Mouse (Mus musculus): ENCODE data around the gene Cox10. TPM values are rescaled to one million over a fixed set of nuclear protein-coding genes. Genes with fewer than 3 reads are reported as not detected.

Gene Cox10
- total and polyA plus RNA-seq, 2 experiments from 2014 or later = 14.3 to 31.0 TPM

DNA sequence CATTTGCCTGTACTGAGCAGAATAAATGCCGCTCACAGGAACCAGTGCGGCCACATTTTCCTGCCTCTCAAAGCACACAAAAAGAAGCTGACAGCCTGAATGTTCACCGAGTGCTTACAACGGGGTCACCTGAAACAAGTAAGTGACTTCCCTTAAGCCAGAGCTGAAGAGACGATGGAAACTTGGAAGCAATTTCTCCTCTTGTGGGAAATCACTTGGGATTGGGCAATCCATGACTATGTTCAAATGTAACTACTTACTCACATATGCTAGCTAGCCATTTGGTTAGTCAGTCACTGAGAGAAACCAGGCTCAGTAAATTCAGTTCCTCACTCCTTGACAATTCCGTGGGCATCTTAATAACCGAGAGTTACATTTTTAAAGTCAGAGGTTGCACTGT is 43.0 kb downstream of the Cox10 start:
- no peak overlapping the region for H3K4me3 ChIP-seq (ENCODE audit: low read depth, low read length)
- H3K9me3 ChIP-seq (ENCODE audit: low read length) = no peaks in the 10 kb centered on the region
- TF ChIP-seq CTCF (IDR thresholded peaks at IDR 0.05; ENCODE audit: low read depth) = no peak
- H3K4me2 ChIP-seq (ENCODE audit: low read depth) = no peak overlapping the region
- DNase-seq (no peak), ATAC-seq (no peak)
- no peaks in the 10 kb centered on the region for H3K36me3 ChIP-seq (ENCODE audit: insufficient read depth)
- no peak overlapping the region for H3K27ac ChIP-seq (ENCODE audit: low read depth, low read length)
- no peaks in the 10 kb centered on the region for H3K27me3 ChIP-seq (ENCODE audit: insufficient read depth, low read length)
- no peak overlapping the region for H3K9ac ChIP-seq
- 87% methylated on average over 7 of the region's 7 CpGs for WGBS
- no peaks in the 10 kb centered on the region for H3K4me1 ChIP-seq (ENCODE audit: insufficient read depth)

DNA sequence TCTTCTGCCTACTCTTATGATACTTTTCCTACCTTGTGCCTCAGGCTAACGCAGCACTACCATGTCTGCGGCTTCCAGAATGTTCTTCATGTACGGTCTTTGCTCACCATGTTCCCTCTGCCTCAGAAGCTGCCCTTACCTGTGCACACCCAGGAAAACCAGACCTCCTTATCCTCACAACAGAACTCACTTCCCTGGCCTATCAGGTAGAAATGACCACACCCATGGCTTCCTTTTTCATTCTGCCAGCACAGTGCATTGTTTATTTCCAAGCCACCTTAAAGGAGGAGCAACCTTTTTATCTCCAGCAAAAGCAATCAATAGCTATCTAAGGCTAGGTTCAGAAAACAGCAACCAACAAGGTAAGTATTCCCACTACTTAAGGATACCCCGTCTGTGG is 43.6 kb downstream of the Cox10 start:
- H3K4me1 ChIP-seq (ENCODE audit: insufficient read depth) = no peaks in the 10 kb centered on the region
- TF ChIP-seq CTCF (IDR thresholded peaks at IDR 0.05; ENCODE audit: low read depth) = no peak
- 93% methylated on average over 4 of the region's 4 CpGs for WGBS
- no peaks in the 10 kb centered on the region for H3K36me3 ChIP-seq (ENCODE audit: insufficient read depth)
- no peak overlapping the region for H3K4me2 ChIP-seq (ENCODE audit: low read depth)
- H3K9ac ChIP-seq = no peak overlapping the region
- H3K27me3 ChIP-seq (ENCODE audit: insufficient read depth, low read length) = no peaks in the 10 kb centered on the region
- no peak overlapping the region for H3K4me3 ChIP-seq (ENCODE audit: low read depth, low read length)
- H3K27ac ChIP-seq (ENCODE audit: low read depth, low read length) = no peak overlapping the region
- no peak for ATAC-seq
- DNase-seq = no peak
- no peaks in the 10 kb centered on the region for H3K9me3 ChIP-seq (ENCODE audit: low read length)

DNA sequence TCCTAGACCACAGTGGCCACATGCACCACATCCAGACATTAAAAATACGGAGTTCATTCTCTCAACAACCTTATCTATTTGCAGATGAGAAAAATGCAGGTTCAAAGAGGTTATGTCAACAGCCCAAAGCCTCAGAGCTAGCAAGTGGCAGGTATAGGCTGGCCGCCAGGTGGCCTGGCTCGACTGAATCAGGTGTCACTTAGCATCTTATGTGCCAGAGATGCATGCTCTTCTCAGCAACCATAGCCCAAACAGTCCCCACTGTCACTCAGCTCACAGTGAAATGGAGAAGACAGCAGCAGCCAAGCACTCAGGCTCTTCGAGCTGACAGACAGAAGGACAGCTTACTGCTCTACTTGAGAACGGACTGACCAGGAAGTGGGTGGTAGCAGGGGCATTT is 44.6 kb downstream of the Cox10 start:
- TF ChIP-seq CTCF (IDR thresholded peaks at IDR 0.05; ENCODE audit: low read depth) = no peak
- no peaks in the 10 kb centered on the region for H3K9me3 ChIP-seq (ENCODE audit: low read length)
- H3K4me2 ChIP-seq (ENCODE audit: low read depth) = no peak overlapping the region
- H3K27me3 ChIP-seq (ENCODE audit: insufficient read depth, low read length) = no peaks in the 10 kb centered on the region
- H3K36me3 ChIP-seq (ENCODE audit: insufficient read depth) = no peaks in the 10 kb centered on the region
- no peaks in the 10 kb centered on the region for H3K4me1 ChIP-seq (ENCODE audit: insufficient read depth)
- no peak for ATAC-seq
- DNase-seq = no peak
- H3K27ac ChIP-seq (ENCODE audit: low read depth, low read length) = no peak overlapping the region
- H3K9ac ChIP-seq = no peak overlapping the region
- H3K4me3 ChIP-seq (ENCODE audit: low read depth, low read length) = no peak overlapping the region
- 85% methylated on average over 5 of the region's 5 CpGs for WGBS

DNA sequence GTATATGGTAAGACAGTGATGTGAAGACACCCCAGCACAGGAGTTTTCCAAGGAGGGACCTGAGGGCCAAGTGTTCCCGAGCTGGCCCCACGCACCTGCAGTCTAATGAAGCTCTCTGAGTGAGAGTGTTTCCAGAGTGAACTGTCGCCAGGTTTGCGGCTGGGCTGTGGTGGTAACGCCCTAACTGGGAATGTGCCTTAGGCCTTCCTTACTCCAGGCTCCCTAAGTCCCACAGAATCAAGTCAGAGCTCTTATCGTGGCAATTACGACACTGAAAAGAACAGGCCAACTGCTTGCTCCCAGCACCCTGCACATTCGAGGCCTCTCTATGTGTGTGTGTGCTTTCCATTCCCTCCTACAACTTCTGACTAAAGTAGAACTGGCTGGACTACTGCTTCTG is 51.8 kb downstream of the Cox10 start:
- Histone ChIP-seq H3K27me3 (ENCODE audit: insufficient read depth, low read length) (no peaks in the 10 kb centered on the region), H3K36me3 (ENCODE audit: insufficient read depth) (no peaks in the 10 kb centered on the region), H3K9ac (no peak overlapping the region), H3K4me3 (ENCODE audit: low read depth, low read length) (no peak overlapping the region), H3K9me3 (ENCODE audit: low read length) (no peaks in the 10 kb centered on the region), H3K27ac (ENCODE audit: low read depth, low read length) (no peak overlapping the region), H3K4me1 (ENCODE audit: insufficient read depth) (peaks cover 5% of the 10 kb centered on the region; the same call in 1 of the 2 replicates), H3K4me2 (ENCODE audit: low read depth) (no peak overlapping the region)
- ATAC-seq = no peak
- no peak for TF ChIP-seq CTCF (IDR thresholded peaks at IDR 0.05; ENCODE audit: low read depth)
- DNase-seq = no peak
- WGBS = 85% methylated on average over 8 of the region's 8 CpGs

DNA sequence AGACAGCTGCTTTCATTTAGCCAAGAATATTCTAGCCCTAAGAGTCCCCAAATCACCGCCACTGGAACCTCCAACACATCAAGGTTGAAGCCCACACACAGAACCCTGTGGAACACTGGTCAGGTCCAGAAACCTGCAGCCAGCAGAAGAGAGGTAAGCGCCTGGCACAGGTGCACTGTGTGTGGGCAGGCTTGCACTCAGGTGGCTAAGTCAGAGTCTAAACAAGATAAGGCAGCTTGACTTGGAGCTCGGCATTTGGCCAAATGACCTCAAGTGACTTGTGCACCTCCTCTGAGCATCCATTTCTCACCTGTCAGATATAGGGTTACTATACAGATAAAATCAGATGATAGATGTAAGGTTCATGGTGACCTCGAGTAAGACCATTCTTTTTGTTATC is 53.4 kb downstream of the Cox10 start:
- Histone ChIP-seq H3K4me2 (ENCODE audit: low read depth) (no peak overlapping the region), H3K27me3 (ENCODE audit: insufficient read depth, low read length) (no peaks in the 10 kb centered on the region), H3K4me3 (ENCODE audit: low read depth, low read length) (no peak overlapping the region), H3K27ac (ENCODE audit: low read depth, low read length) (no peak overlapping the region), H3K9ac (no peak overlapping the region), H3K4me1 (ENCODE audit: insufficient read depth) (peaks cover 5% of the 10 kb centered on the region; the same call in 1 of the 2 replicates), H3K9me3 (ENCODE audit: low read length) (no peaks in the 10 kb centered on the region), H3K36me3 (ENCODE audit: insufficient read depth) (no peaks in the 10 kb centered on the region)
- no peak for TF ChIP-seq CTCF (IDR thresholded peaks at IDR 0.05; ENCODE audit: low read depth)
- WGBS = 92% methylated on average over 4 of the region's 4 CpGs
- no peak for ATAC-seq
- DNase-seq = no peak

DNA sequence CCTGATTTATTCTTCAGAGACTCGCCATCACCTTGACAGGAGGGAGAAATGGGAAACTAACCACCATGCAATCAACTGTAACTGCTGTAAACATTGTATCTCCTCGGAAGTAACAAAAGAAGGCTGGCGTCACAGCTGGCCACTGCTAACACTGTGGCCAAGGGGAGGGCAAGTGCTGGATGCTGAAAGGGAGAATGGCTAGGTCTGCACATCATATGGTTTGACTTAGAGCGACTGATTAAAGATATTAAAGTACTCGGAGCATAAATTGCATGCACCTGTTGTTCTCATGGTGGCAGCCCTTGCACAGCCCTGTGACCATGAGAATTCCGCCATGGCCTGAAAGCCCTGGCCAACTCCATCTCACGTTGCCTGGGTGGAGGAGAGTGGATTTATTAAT is 54.7 kb downstream of the Cox10 start:
- ATAC-seq = no peak
- no peak for DNase-seq
- no peak overlapping the region for H3K4me2 ChIP-seq (ENCODE audit: low read depth)
- H3K4me3 ChIP-seq (ENCODE audit: low read depth, low read length) = no peak overlapping the region
- no peak for TF ChIP-seq CTCF (IDR thresholded peaks at IDR 0.05; ENCODE audit: low read depth)
- no peaks in the 10 kb centered on the region for H3K36me3 ChIP-seq (ENCODE audit: insufficient read depth)
- WGBS = 73% methylated on average over 7 of the region's 7 CpGs
- no peaks in the 10 kb centered on the region for H3K9me3 ChIP-seq (ENCODE audit: low read length)
- H3K9ac ChIP-seq = no peak overlapping the region
- H3K4me1 ChIP-seq (ENCODE audit: insufficient read depth) = peaks cover 5% of the 10 kb centered on the region; the same call in 1 of the 2 replicates
- no peaks in the 10 kb centered on the region for H3K27me3 ChIP-seq (ENCODE audit: insufficient read depth, low read length)
- no peak overlapping the region for H3K27ac ChIP-seq (ENCODE audit: low read depth, low read length)

DNA sequence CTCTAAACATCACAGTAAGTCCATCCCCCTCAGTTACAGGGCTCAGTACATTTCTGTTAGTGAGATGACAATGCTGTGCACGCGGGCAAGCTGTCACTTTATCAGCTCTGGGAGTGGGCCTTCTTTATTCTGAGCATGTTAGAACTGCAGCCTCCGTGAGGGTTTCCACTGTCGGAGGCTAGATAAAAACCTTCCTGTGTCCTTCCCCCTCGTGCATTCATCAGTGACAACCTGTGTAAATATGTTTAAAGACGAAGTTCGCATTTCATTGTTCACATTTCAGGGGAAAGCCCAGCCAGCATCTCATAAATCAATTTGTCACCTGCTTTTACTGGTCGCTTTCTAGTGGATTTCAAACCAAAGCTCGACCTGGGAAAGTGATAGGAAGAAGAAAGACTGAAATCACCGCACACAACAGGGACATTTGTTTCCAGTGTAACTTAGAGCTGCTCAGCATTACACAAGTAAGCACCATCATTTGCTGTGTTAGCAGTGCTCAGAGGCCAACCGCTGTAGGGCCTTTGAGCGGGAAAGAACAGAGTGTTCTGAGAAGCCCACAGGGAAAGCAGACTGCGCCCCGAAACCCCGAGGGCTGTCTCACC is 55.8 kb downstream of the Cox10 start:
- DNase-seq = peak; percentile 25
- Histone ChIP-seq H3K4me1 (ENCODE audit: insufficient read depth) (peaks cover 5% of the 10 kb centered on the region; the same call in 1 of the 2 replicates), H3K27ac (ENCODE audit: low read depth, low read length) (no peak overlapping the region), H3K4me2 (ENCODE audit: low read depth) (no peak overlapping the region), H3K9ac (no peak overlapping the region), H3K4me3 (ENCODE audit: low read depth, low read length) (no peak overlapping the region), H3K9me3 (ENCODE audit: low read length) (no peaks in the 10 kb centered on the region), H3K36me3 (ENCODE audit: insufficient read depth) (no peaks in the 10 kb centered on the region), H3K27me3 (ENCODE audit: insufficient read depth, low read length) (no peaks in the 10 kb centered on the region)
- WGBS = 42% methylated on average over 15 of the region's 15 CpGs
- no peak for TF ChIP-seq CTCF (IDR thresholded peaks at IDR 0.05; ENCODE audit: low read depth)
- ATAC-seq = no peak; the same call in 1 of the 2 replicates
